Mouse (Mus musculus) forebrain, embryonic 11.5 days (tissue): Measurements from ENCODE around the gene Wdr78. TPM values are rescaled to one million over a fixed set of nuclear protein-coding genes. Genes with fewer than 3 reads are reported as not detected.

Source experiments
- ATAC-seq: fragments of 200-750 bp; cut with Nextera tagmentation; replicated peaks from 2 replicates; pipeline ENCODE4 v1.8.0; 2017; ENCODE audit warnings: moderate TSS enrichment; ENCODE audit not compliant: low FRiP score
- DNase-seq: peaks from one replicate; pipeline ENCODE4 v3.0.0-alpha.2; 2017; ENCODE audit warnings: low spot score
- H3K27ac ChIP-seq: fragments of 300-500 bp; sonication (generic); 2 replicates; pipeline ENCODE4 v1.5.1; 2014; ENCODE audit warnings: low read depth, low read length
- H3K27me3 ChIP-seq: fragments of 300-500 bp; sonication (generic); 2 replicates; pipeline ENCODE4 v1.6.1; 2014; ENCODE audit warnings: mild to moderate bottlenecking, low read length, mixed read lengths; ENCODE audit not compliant: control insufficient read depth, insufficient read depth
- H3K36me3 ChIP-seq: fragments of 300-500 bp; sonication (generic); 2 replicates; pipeline ENCODE4 v1.6.1; 2014; ENCODE audit warnings: mild to moderate bottlenecking, low read length, moderate library complexity, mixed read lengths; ENCODE audit not compliant: control insufficient read depth, insufficient read depth
- H3K4me1 ChIP-seq: fragments of 300-500 bp; sonication (generic); replicated peaks from 2 replicates; pipeline ENCODE4 v1.6.1; 2014; ENCODE audit warnings: low read length, mixed read lengths; ENCODE audit not compliant: control insufficient read depth, insufficient read depth
- H3K4me2 ChIP-seq: fragments of 300-500 bp; sonication (generic); 2 replicates; pipeline ENCODE4 v1.6.1; 2014; ENCODE audit warnings: low read depth, mild to moderate bottlenecking, low read length, moderate library complexity, mixed read lengths; ENCODE audit not compliant: severe bottlenecking
- H3K4me3 ChIP-seq: fragments of 300-500 bp; sonication (generic); 2 replicates; pipeline ENCODE4 v1.5.1; 2014; ENCODE audit warnings: low read depth, low read length
- H3K9ac ChIP-seq: fragments of 300-500 bp; sonication (generic); 2 replicates; pipeline ENCODE4 v1.6.1; 2014; ENCODE audit warnings: low read length
- H3K9me3 ChIP-seq: fragments of 300-500 bp; sonication (generic); 2 replicates; pipeline ENCODE4 v1.6.1; 2016; ENCODE audit warnings: low read length, mixed read lengths; ENCODE audit not compliant: control insufficient read depth
- WGBS: fragments of 180-500 bp; shearing (Covaris S2); extraction: QIAGEN DNeasy Blood & Tissue Kit; methylation state at CpG from one replicate; pipeline ENCODE4 v1.1.7; 2014; 5-methylcytosine and 5-hydroxymethylcytosine counted together
- polyA plus RNA-seq: library from polyadenylated mRNA; unstranded; fragments of >200 nt; fragmentation: Nextera tagmentation; extraction: Ambion mirVana; gene quantifications from 2 replicates; pipeline ENCODE4 v1.2.1, GENCODE M21; 2014

Gene Wdr78
- polyA plus RNA-seq, 1 experiment from 2014 or later, result 5.9 TPM

- no peaks in the 10 kb centered on the region for H3K9me3 ChIP-seq
- DNase-seq (no peak), ATAC-seq (no peak)
- H3K4me2 ChIP-seq, result no peak overlapping the region
- no peak overlapping the region for H3K9ac ChIP-seq
- no peaks in the 10 kb centered on the region for H3K4me1 ChIP-seq
- no peaks in the 10 kb centered on the region for H3K27me3 ChIP-seq
- no peak overlapping the region for H3K4me3 ChIP-seq
- no peak overlapping the region for H3K27ac ChIP-seq
- WGBS, result 90% methylated on average over 8 of the region's 8 CpGs
- no peaks in the 10 kb centered on the region for H3K36me3 ChIP-seq
These were observed 18.4 kb downstream of the Wdr78 start for GRCm38 (mm10) chr4:103095921-103096320.

DNA sequence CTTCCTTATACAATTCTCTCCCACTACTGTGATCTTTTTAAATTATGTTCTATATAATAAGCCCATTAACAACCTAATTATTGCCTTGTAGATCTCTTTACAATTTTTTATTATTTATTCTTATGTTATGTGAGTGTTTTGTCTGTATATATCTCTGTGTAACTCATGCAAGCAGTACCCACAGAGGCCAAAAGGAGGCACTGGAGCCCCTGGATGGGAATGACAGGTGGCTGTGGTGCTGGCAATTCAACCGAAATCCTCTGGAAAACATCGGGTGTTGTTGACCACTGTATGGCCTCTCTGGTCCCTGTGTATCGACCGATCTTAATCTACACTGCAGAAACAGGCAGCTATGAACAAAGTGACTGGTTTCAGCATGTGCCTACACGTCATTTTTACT lies 29.1 kb downstream of the Wdr78 start:
- H3K4me2 ChIP-seq, result no peak overlapping the region
- H3K9ac ChIP-seq, result no peak overlapping the region
- no peak for DNase-seq
- WGBS, result 94% methylated on average over 5 of the region's 5 CpGs
- no peak overlapping the region for H3K27ac ChIP-seq
- no peak for ATAC-seq
- H3K4me1 ChIP-seq, result no peaks in the 10 kb centered on the region
- no peaks in the 10 kb centered on the region for H3K36me3 ChIP-seq
- H3K27me3 ChIP-seq, result no peaks in the 10 kb centered on the region
- no peaks in the 10 kb centered on the region for H3K9me3 ChIP-seq
- no peak overlapping the region for H3K4me3 ChIP-seq

- Histone ChIP-seq H3K4me3 (no peak overlapping the region), H3K36me3 (no peaks in the 10 kb centered on the region), H3K27ac (no peak overlapping the region), H3K4me1 (no peaks in the 10 kb centered on the region), H3K4me2 (no peak overlapping the region), H3K9ac (no peak overlapping the region), H3K9me3 (no peaks in the 10 kb centered on the region), H3K27me3 (no peaks in the 10 kb centered on the region)
- ATAC-seq (no peak), DNase-seq (no peak)
- 75% methylated on average over 3 of the region's 3 CpGs for WGBS
These were observed 43.7 kb downstream of the Wdr78 start for GRCm38 (mm10) chr4:103070631-103071030.

DNA sequence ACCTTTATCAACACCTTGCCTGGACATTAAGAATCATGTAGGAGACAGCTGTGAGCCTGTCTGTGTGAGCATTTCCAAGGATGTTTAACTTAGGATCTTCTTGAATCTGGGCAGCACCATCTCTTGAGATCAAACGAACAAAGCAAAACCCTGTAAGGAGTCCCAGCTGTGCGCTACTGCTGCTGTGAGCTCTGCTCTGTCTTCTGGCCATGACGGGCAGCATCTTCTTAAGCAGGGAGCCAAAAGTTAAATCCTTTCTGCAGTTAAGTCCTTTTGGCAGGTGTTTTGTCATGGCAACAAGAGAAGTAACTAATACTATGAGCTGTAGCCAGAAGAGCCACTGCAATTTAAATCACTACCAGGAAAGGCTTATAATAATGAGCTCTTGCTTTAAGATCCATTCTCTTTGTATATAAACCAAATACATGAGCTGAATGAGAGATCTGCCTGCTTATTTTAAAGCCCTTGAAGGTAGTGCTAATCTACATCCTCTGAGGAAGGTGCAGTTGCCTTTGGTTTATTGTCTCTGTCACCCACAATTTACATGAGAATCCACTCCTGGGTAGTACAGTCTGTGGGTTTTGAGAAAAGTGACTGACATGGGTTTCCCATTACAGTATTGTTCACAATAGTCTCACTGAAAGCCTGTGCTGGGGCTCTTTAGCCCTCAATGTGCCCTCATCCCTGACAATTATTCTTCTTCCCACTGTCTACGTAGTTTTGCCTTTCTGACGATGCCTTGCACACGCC lies 46.3 kb downstream of the Wdr78 start:
- Histone ChIP-seq H3K9me3 (no peaks in the 10 kb centered on the region), H3K4me3 (no peak overlapping the region), H3K27ac (no peak overlapping the region), H3K4me1 (no peaks in the 10 kb centered on the region), H3K36me3 (no peaks in the 10 kb centered on the region), H3K9ac (no peak overlapping the region), H3K27me3 (no peaks in the 10 kb centered on the region), H3K4me2 (no peak overlapping the region)
- WGBS, result 42% methylated on average over 6 of the region's 6 CpGs
- ATAC-seq (no peak), DNase-seq (no peak)

GRCm38 (mm10) chr4:103064976-103065375 lies 49.4 kb downstream of the Wdr78 start:
- no peaks in the 10 kb centered on the region for H3K9me3 ChIP-seq
- DNase-seq, result no peak
- 89% methylated on average over 5 of the region's 5 CpGs for WGBS

DNA sequence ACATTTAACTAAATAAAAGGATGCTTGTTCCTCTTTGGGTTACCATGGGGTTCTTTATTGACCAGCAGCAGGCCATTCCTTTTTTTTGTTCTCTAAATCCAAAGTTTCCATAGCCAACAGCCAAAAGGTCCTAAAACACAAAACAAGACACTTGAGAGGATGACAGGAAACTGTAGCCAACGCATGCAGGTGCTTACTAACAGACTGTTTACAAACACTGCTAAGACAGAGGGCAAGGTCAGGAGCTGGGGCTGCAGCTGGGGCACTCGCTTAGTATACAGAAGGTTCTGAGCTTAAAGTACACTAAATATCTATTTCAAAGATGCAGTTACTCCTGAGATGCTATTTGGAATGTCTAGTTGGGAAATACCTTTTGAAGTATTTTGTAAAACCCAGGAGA lies 49.9 kb downstream of the Wdr78 start:
- H3K4me3 ChIP-seq, result no peak overlapping the region
- no peaks in the 10 kb centered on the region for H3K9me3 ChIP-seq
- 84% methylated on average over 2 of the region's 2 CpGs for WGBS
- DNase-seq (no peak), ATAC-seq (no peak)
- H3K36me3 ChIP-seq, result no peaks in the 10 kb centered on the region
- no peaks in the 10 kb centered on the region for H3K27me3 ChIP-seq
- H3K9ac ChIP-seq, result no peak overlapping the region
- no peak overlapping the region for H3K27ac ChIP-seq
- H3K4me1 ChIP-seq, result no peaks in the 10 kb centered on the region
- no peak overlapping the region for H3K4me2 ChIP-seq

More at GRCm38 (mm10) chr4:103064976-103065375, 49.4 kb downstream of the Wdr78 start:
- Histone ChIP-seq H3K4me1 (no peaks in the 10 kb centered on the region), H3K9ac (no peak overlapping the region), H3K27ac (no peak overlapping the region), H3K4me2 (no peak overlapping the region), H3K4me3 (no peak overlapping the region), H3K36me3 (no peaks in the 10 kb centered on the region), H3K27me3 (no peaks in the 10 kb centered on the region)
- no peak for ATAC-seq

GRCm38 (mm10) chr4:103056909-103057308 lies 57.4 kb downstream of the Wdr78 start:
- Histone ChIP-seq H3K9ac (no peak overlapping the region), H3K4me3 (no peak overlapping the region), H3K27ac (no peak overlapping the region), H3K36me3 (no peaks in the 10 kb centered on the region), H3K4me2 (no peak overlapping the region), H3K9me3 (no peaks in the 10 kb centered on the region), H3K4me1 (no peaks in the 10 kb centered on the region), H3K27me3 (no peaks in the 10 kb centered on the region)
- DNase-seq (no peak), ATAC-seq (no peak)
- WGBS, result 89% methylated on average over 5 of the region's 5 CpGs

- ATAC-seq, result no peak
- no peak overlapping the region for H3K4me2 ChIP-seq
- WGBS, result 90% methylated on average over 11 of the region's 11 CpGs
- no peaks in the 10 kb centered on the region for H3K4me1 ChIP-seq
- no peak overlapping the region for H3K9ac ChIP-seq
- no peaks in the 10 kb centered on the region for H3K9me3 ChIP-seq
- no peaks in the 10 kb centered on the region for H3K36me3 ChIP-seq
- no peak for DNase-seq
- H3K27me3 ChIP-seq, result no peaks in the 10 kb centered on the region
- no peak overlapping the region for H3K27ac ChIP-seq
- no peak overlapping the region for H3K4me3 ChIP-seq
These were observed 66.3 kb downstream of the Wdr78 start for GRCm38 (mm10) chr4:103048046-103048445.

- no peak for DNase-seq
- Histone ChIP-seq H3K27ac (no peak overlapping the region), H3K9me3 (no peaks in the 10 kb centered on the region), H3K4me3 (no peak overlapping the region), H3K4me1 (no peaks in the 10 kb centered on the region), H3K9ac (no peak overlapping the region), H3K36me3 (no peaks in the 10 kb centered on the region), H3K27me3 (no peaks in the 10 kb centered on the region), H3K4me2 (no peak overlapping the region)
- no peak for ATAC-seq
- 92% methylated on average over 11 of the region's 11 CpGs for WGBS
These were observed 71.4 kb downstream of the Wdr78 start for GRCm38 (mm10) chr4:103042997-103043396.
